Mouse (Mus musculus) neural tube, embryonic 15.5 days (tissue): Measurements from ENCODE around the gene Mfap1b. TPM values are rescaled to one million over a fixed set of nuclear protein-coding genes. Genes with fewer than 3 reads are reported as not detected.
A peak's percentile ranks its signal among the peaks of the same experiment; 100 is the strongest.

Experiments
- ATAC-seq: fragments of 200-750 bp; cut with Nextera tagmentation; 2 replicates; pipeline ENCODE4 v1.8.0; 2017; ENCODE audit warnings: mild to moderate bottlenecking, moderate TSS enrichment, moderate library complexity; ENCODE audit not compliant: low FRiP score
- H3K27ac ChIP-seq: fragments of 300-500 bp; sonication (generic); replicated peaks from 2 replicates; pipeline ENCODE4 v1.5.1; 2015; ENCODE audit warnings: mild to moderate bottlenecking, inconsistent platforms
- H3K27me3 ChIP-seq: fragments of 300-500 bp; sonication (generic); replicated peaks from 2 replicates; pipeline ENCODE4 v1.6.1; 2015; ENCODE audit warnings: inconsistent platforms
- H3K36me3 ChIP-seq: fragments of 300-500 bp; sonication (generic); 2 replicates; pipeline ENCODE4 v1.6.1; 2015; ENCODE audit warnings: inconsistent platforms
- H3K4me1 ChIP-seq: fragments of 300-500 bp; sonication (generic); 2 replicates; pipeline ENCODE4 v1.6.1; 2015; ENCODE audit warnings: inconsistent platforms
- H3K4me2 ChIP-seq: fragments of 300-500 bp; sonication (generic); 2 replicates; pipeline ENCODE4 v1.6.1; 2015; ENCODE audit warnings: inconsistent platforms, mild to moderate bottlenecking, moderate library complexity
- H3K4me3 ChIP-seq: fragments of 300-500 bp; sonication (generic); replicated peaks from 2 replicates; pipeline ENCODE4 v1.5.1; 2015; ENCODE audit warnings: mild to moderate bottlenecking, inconsistent platforms
- H3K9ac ChIP-seq: fragments of 300-500 bp; sonication (generic); replicated peaks from 2 replicates; pipeline ENCODE4 v1.6.1; 2015; ENCODE audit warnings: mild to moderate bottlenecking, inconsistent platforms
- H3K9me3 ChIP-seq: fragments of 300-500 bp; sonication (generic); replicated peaks from 2 replicates; pipeline ENCODE4 v1.6.1; 2016; ENCODE audit warnings: inconsistent platforms
- WGBS: fragments of 180-500 bp; shearing (Covaris S2); methylation state at CpG from one replicate; pipeline ENCODE4 v1.1.7; 2015; ENCODE audit warnings: mixed read lengths; 5-methylcytosine and 5-hydroxymethylcytosine counted together
- microRNA-seq: library from miRNA; unstranded; fragments of <30 nt; microRNA quantifications from one replicate; pipeline ENCODE4, GENCODE M21; 2017
- polyA plus RNA-seq: library from polyadenylated mRNA; unstranded; fragments of >200 nt; fragmentation: Nextera tagmentation; extraction: Ambion mirVana; gene quantifications from 2 replicates; pipeline ENCODE4 v1.2.1, GENCODE M21; 2015

The Mfap1b gene
- polyA plus RNA-seq, 1 experiment from 2014 or later, result 67.8 TPM

GRCm38 (mm10) chr2:121415591-121415990 is 58.3 kb downstream of the Mfap1b start:
- peaks cover 15% of the 10 kb centered on the region for H3K36me3 ChIP-seq
- H3K27me3 ChIP-seq, result no peaks in the 10 kb centered on the region
- no peak overlapping the region for H3K27ac ChIP-seq
- H3K4me2 ChIP-seq, result peak overlapping the region; percentile 61
- peak overlapping the region; percentile 97; the same call in 1 of the 2 replicates for H3K9ac ChIP-seq
- WGBS, result 80% methylated on average over 3 of the region's 3 CpGs
- peak overlapping the region; percentile 98 for H3K4me3 ChIP-seq
- no peak for ATAC-seq
- peaks cover 47% of the 10 kb centered on the region for H3K4me1 ChIP-seq
- H3K9me3 ChIP-seq, result no peaks in the 10 kb centered on the region

DNA sequence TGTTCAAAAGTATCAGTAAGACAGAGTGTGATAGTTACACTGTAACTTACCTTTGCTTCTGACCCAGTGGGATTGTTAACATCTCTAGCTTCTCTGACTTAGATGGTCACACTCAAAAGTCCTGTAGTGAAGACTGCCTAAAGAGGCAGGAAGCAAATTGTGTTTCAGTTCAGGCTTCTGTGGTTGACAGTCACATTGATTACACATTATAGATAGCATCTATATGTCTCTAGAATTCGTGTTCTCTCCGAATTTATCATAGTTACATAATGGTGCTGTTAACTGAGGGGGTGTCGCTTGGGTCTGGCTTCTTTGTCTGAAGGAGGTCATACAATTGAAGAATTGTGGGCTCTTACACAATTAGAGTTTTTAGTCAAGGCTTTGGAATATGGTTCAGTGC is 58.8 kb downstream of the Mfap1b start:
- Histone ChIP-seq H3K27me3 (no peaks in the 10 kb centered on the region), H3K4me2 (peak overlapping the region; percentile 61), H3K4me3 (peak overlapping the region; percentile 98), H3K9me3 (no peaks in the 10 kb centered on the region), H3K36me3 (peaks cover 15% of the 10 kb centered on the region), H3K27ac (no peak overlapping the region), H3K4me1 (peaks cover 47% of the 10 kb centered on the region), H3K9ac (peak overlapping the region; percentile 97)
- no peak for ATAC-seq
- WGBS, result 40% methylated on average over 3 of the region's 3 CpGs

DNA sequence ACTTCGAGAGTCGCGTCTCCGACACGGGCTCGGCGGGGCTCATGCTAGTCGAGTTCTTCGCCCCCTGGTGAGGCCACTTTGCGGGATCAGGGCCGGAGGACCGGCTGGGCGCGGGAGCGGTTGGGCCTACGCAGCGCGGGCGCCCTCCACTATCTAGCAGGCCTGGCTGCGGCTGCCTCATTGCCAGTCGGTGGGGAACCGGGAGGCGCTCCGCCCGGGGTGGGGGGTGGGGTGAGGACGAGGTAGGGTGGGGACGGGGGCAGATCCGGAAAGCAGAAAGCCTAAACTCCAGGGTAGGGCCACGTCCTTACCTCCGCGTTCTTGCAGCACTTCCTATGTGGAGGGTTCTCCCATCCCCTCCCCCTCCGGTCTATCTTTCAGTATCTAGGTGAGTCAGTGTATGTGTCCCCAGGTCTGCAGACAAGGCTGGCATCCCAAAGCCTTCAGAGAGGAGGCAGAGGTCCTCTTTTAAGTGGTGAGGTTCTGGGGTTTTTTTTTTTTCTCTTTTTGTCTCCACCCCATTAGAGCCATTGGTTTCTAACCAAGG is 59.7 kb downstream of the Mfap1b start:
- Histone ChIP-seq H3K4me3 (peak overlapping the region; percentile 98), H3K27me3 (no peaks in the 10 kb centered on the region), H3K27ac (peak overlapping the region; percentile 95), H3K4me2 (peak overlapping the region; percentile 61), H3K9ac (peak overlapping the region; percentile 97), H3K4me1 (peaks cover 47% of the 10 kb centered on the region), H3K36me3 (peaks cover 15% of the 10 kb centered on the region), H3K9me3 (no peaks in the 10 kb centered on the region)
- ATAC-seq, result peak; percentile 63
- 0% methylated on average over 31 of the region's 32 CpGs for WGBS

- H3K27ac ChIP-seq, result peak within 1 kb of the TSS; percentile 95
- H3K4me1 ChIP-seq, result peaks cover 43% of the 10 kb centered on the region
- H3K4me3 ChIP-seq, result peak within 1 kb of the TSS; percentile 98
- H3K27me3 ChIP-seq, result no peaks in the 10 kb centered on the region
- peak within 1 kb of the TSS; percentile 97 for H3K9ac ChIP-seq
- peaks cover 11% of the 10 kb centered on the region for H3K36me3 ChIP-seq
- H3K9me3 ChIP-seq, result no peaks in the 10 kb centered on the region
- peak; percentile 99 for ATAC-seq
- 0% methylated on average over 64 of the region's 68 CpGs for WGBS
- peak within 1 kb of the TSS; percentile 61 for H3K4me2 ChIP-seq
Observed at GRCm38 (mm10) chr2:121413387-121414042, 60.4 kb downstream of the Mfap1b start, which contains the start of the genes Pdia3 and Catsper2. Gene Pdia3 (plus strand): TSS chr2:121413775. Gene Catsper2 (minus strand): TSS chr2:121413792.

DNA sequence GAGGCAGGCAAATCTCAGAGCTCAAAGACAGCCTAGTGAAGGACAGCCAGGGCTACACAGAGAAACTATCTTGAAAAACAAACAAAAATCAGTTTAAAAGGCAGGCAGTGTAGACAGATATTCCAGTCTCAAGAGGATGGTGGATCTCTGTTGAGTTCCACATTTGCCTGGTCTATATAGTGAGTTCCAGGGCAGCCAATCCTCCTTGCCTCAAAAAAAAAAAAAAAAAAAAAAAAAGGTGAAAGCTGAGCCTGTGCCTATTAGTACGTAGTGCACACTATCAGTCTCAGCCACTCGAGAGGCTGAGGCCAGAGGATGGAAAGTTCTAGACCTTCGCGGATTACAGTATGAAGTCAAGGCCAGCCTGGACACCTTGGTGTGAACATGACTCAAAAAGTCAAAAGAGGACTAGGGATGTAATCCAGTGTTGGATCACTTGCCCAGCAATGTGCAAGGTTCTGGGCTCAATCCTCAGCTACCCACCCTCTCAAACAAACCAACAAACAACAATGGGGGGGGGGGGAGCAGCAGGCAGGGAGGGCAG is 61.0 kb downstream of the Mfap1b start:
- Histone ChIP-seq H3K4me3 (peak overlapping the region; percentile 98), H3K4me2 (peak overlapping the region; percentile 61), H3K27ac (peak overlapping the region; percentile 95), H3K9me3 (no peaks in the 10 kb centered on the region), H3K36me3 (peaks cover 6% of the 10 kb centered on the region; the same call in 1 of the 2 replicates), H3K27me3 (no peaks in the 10 kb centered on the region), H3K4me1 (peaks cover 41% of the 10 kb centered on the region), H3K9ac (peak overlapping the region; percentile 97)
- 0 out of 2 replicates have a peak, but pooled peaks have one; percentile 1 for ATAC-seq
- WGBS, result 10% methylated on average over 4 of the region's 4 CpGs

Small RNAs within 50 kb of the gene (microRNA-seq; reads per million reads assigned to microRNA genes)
- not detected for gene Gm22953

Other genes starting within 250 kb of the Mfap1b start
- 131 and 146 TPM in 2 replicates for gene Trp53bp1, start 202.7 kb downstream of the Mfap1b start, polyA plus RNA-seq
- gene Map1a, start 184.5 kb downstream of the Mfap1b start, polyA plus RNA-seq, result 32.5 and 38.6 TPM in 2 replicates
- gene Ppip5k1, start 118.7 kb downstream of the Mfap1b start, polyA plus RNA-seq, result 20.5 and 22.0 TPM in 2 replicates
- 131 and 149 TPM in 2 replicates for gene Ckmt1, start 116.4 kb downstream of the Mfap1b start, polyA plus RNA-seq
- not detected in 2 replicates for gene Strc, start 86.9 kb downstream of the Mfap1b start, polyA plus RNA-seq
- gene Pdia3, start 60.3 kb downstream of the Mfap1b start, polyA plus RNA-seq, result 400 and 471 TPM in 2 replicates
- gene Catsper2, start 60.3 kb downstream of the Mfap1b start, polyA plus RNA-seq, result 3.0 and 5.7 TPM in 2 replicates
- 2.6 and 3.6 TPM in 2 replicates for gene Ell3, start 29.8 kb downstream of the Mfap1b start, polyA plus RNA-seq
- 297 and 319 TPM in 2 replicates for gene Serf2, start 24.9 kb downstream of the Mfap1b start, polyA plus RNA-seq
- gene Hypk, start 20.8 kb downstream of the Mfap1b start, polyA plus RNA-seq, result 118 and 120 TPM in 2 replicates
- gene Serinc4, start 17.3 kb downstream of the Mfap1b start, polyA plus RNA-seq, result 0.63 and 0.92 TPM in 2 replicates
- gene Mfap1a, start 32.6 kb upstream of the Mfap1b start, polyA plus RNA-seq, result 27.8 and 28.8 TPM in 2 replicates
- 3.4 and 5.3 TPM in 2 replicates for gene Wdr76, start 32.7 kb upstream of the Mfap1b start, polyA plus RNA-seq